Mouse (Mus musculus) spleen, adult 2 months (tissue): ENCODE measurements at regions not wholly inside any gene's neighbourhood (a gene's known extent, or its start where the extent isn't known, plus 50 kb on each side); places are given as distances from the start of the nearest gene placed in this dataset.

Source experiments
- DNase-seq, 2 experiments: peaks; one replicate each; pipeline versions ENCODE4 v3.0.0 to v3.0.0-alpha.2; 2012 to 2021; ENCODE audit warnings: low spot score in 2 of 2, low read depth in 1 of 2
- H3K27ac ChIP-seq: fragments of 200-500 bp; 2 replicates; pipeline ENCODE4 v1.5.1; 2012; ENCODE audit warnings: low read length, inconsistent platforms; ENCODE audit not compliant: insufficient read depth
- H3K27me3 ChIP-seq: fragments of 200-500 bp; 2 replicates; pipeline ENCODE4 v1.6.1; 2012; ENCODE audit warnings: mild to moderate bottlenecking, moderate library complexity, low read length, inconsistent platforms; ENCODE audit not compliant: control insufficient read depth, insufficient read depth
- H3K36me3 ChIP-seq: fragments of 200-500 bp; 2 replicates; pipeline ENCODE4 v1.6.1; 2012; ENCODE audit warnings: mild to moderate bottlenecking, low read length, inconsistent platforms; ENCODE audit not compliant: control insufficient read depth, insufficient read depth
- H3K4me1 ChIP-seq: fragments of 200-500 bp; 2 replicates; pipeline ENCODE4 v1.6.1; 2011; ENCODE audit warnings: inconsistent platforms; ENCODE audit not compliant: control insufficient read depth, insufficient read depth, insufficient read length
- H3K4me3 ChIP-seq: fragments of 200-500 bp; 2 replicates; pipeline ENCODE4 v1.5.1; 2011; ENCODE audit warnings: mild to moderate bottlenecking, inconsistent platforms; ENCODE audit not compliant: insufficient read depth, insufficient read length; ENCODE audit errors: extremely low read depth
- CTCF ChIP-seq: fragments of 200-500 bp; IDR thresholded peaks from 2 replicates; pipeline ENCODE4 v1.5.1; 2011; ENCODE audit warnings: mild to moderate bottlenecking, inconsistent platforms; ENCODE audit not compliant: insufficient read depth, insufficient read length, insufficient replicate concordance; ENCODE audit errors: extremely low read depth
- POLR2A ChIP-seq: fragments of 200-500 bp; IDR thresholded peaks from 2 replicates; pipeline ENCODE4 v1.6.1; 2011; ENCODE audit warnings: low read depth, low read length, inconsistent platforms
- WGBS: fragments of 180-500 bp; shearing (Covaris S2); methylation state at CpG from one replicate; pipeline ENCODE4 v1.1.7; 2018; 5-methylcytosine and 5-hydroxymethylcytosine counted together

- TF ChIP-seq POLR2A (no peak), CTCF (no peak)
- H3K36me3 ChIP-seq = no peaks in the 10 kb centered on the region
- H3K4me1 ChIP-seq = no peaks in the 10 kb centered on the region
- no peak overlapping the region for H3K27ac ChIP-seq
- no peaks in the 10 kb centered on the region for H3K27me3 ChIP-seq
- WGBS = 85% methylated on average over 1 of the region's 1 CpGs
- no peak overlapping the region for H3K4me3 ChIP-seq
- no peak for DNase-seq
Measured at GRCm38 (mm10) chr3:9373896-9374295, 236.0 kb downstream of the Zfp704 start.

GRCm38 (mm10) chr3:9370096-9370495 is 239.8 kb downstream of the Zfp704 start:
- no peak overlapping the region for H3K27ac ChIP-seq
- no peaks in the 10 kb centered on the region for H3K27me3 ChIP-seq
- H3K36me3 ChIP-seq = no peaks in the 10 kb centered on the region
- H3K4me1 ChIP-seq = no peaks in the 10 kb centered on the region
- DNase-seq = no peak
- no peak overlapping the region for H3K4me3 ChIP-seq
- TF ChIP-seq POLR2A (no peak), CTCF (no peak)
- 93% methylated on average over 2 of the region's 2 CpGs for WGBS

GRCm38 (mm10) chr3:9365791-9366190 is 244.1 kb downstream of the Zfp704 start:
- H3K27me3 ChIP-seq = no peaks in the 10 kb centered on the region
- no peak for DNase-seq
- H3K4me3 ChIP-seq = no peak overlapping the region
- H3K4me1 ChIP-seq = no peaks in the 10 kb centered on the region
- TF ChIP-seq CTCF (no peak), POLR2A (no peak)
- 88% methylated on average over 9 of the region's 9 CpGs for WGBS
- no peak overlapping the region for H3K27ac ChIP-seq
- H3K36me3 ChIP-seq = no peaks in the 10 kb centered on the region

GRCm38 (mm10) chr3:9359186-9359585 is 250.7 kb downstream of the Zfp704 start:
- Histone ChIP-seq H3K36me3 (no peaks in the 10 kb centered on the region), H3K27me3 (no peaks in the 10 kb centered on the region), H3K27ac (no peak overlapping the region), H3K4me1 (no peaks in the 10 kb centered on the region), H3K4me3 (no peak overlapping the region)
- TF ChIP-seq POLR2A (no peak), CTCF (no peak)
- DNase-seq = no peak
- 93% methylated on average over 8 of the region's 8 CpGs for WGBS

- Histone ChIP-seq H3K36me3 (no peaks in the 10 kb centered on the region), H3K4me1 (no peaks in the 10 kb centered on the region), H3K4me3 (no peak overlapping the region), H3K27ac (no peak overlapping the region), H3K27me3 (no peaks in the 10 kb centered on the region)
- TF ChIP-seq POLR2A (no peak), CTCF (no peak)
- 78% methylated on average over 12 of the region's 12 CpGs for WGBS
- no peak for DNase-seq
Measured at GRCm38 (mm10) chr3:9358111-9358510, 251.8 kb downstream of the Zfp704 start.

GRCm38 (mm10) chr3:9357639-9358038 is 252.2 kb downstream of the Zfp704 start:
- Histone ChIP-seq H3K4me3 (no peak overlapping the region), H3K27me3 (no peaks in the 10 kb centered on the region), H3K4me1 (no peaks in the 10 kb centered on the region), H3K27ac (no peak overlapping the region), H3K36me3 (no peaks in the 10 kb centered on the region)
- no peak for DNase-seq
- WGBS = 84% methylated on average over 2 of the region's 2 CpGs
- TF ChIP-seq POLR2A (no peak), CTCF (no peak)

- no peak overlapping the region for H3K4me3 ChIP-seq
- no peak for TF ChIP-seq POLR2A
- no peak for TF ChIP-seq CTCF
- 95% methylated on average over 4 of the region's 4 CpGs for WGBS
- H3K36me3 ChIP-seq = no peaks in the 10 kb centered on the region
- H3K27me3 ChIP-seq = no peaks in the 10 kb centered on the region
- no peak overlapping the region for H3K27ac ChIP-seq
- H3K4me1 ChIP-seq = no peaks in the 10 kb centered on the region
- DNase-seq = no peak
Measured at GRCm38 (mm10) chr3:9355875-9356274, 254.0 kb downstream of the Zfp704 start.
